Mouse (Mus musculus): ENCODE data around the gene Sox12.

The Sox12 gene

GRCm38 (mm10) chr2:152359616-152360015 lies 38.2 kb downstream of the Sox12 start:
- WGBS: 85% methylated on average over 5 of the region's 5 CpGs

DNA sequence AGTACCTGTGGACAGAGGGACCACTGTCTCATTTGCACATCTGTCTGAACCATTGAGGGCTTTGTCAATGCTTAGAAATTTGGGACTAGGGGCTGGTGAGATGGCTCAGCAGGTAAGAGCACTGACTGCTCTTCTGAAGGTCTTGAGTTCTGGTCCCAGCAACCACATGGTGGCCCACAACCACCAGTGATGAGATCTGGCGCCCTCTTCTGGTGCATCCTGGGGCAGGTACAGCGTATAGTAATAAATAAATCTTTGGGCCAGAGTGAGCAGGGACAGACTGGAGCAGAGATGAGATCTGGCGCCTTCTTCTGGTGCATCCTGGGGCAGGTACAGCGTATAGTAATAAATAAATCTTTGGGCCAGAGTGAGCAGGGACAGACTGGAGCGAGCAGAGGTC lies 38.9 kb downstream of the Sox12 start:
- 84% methylated on average over 5 of the region's 5 CpGs for whole genome bisulfite sequencing

DNA sequence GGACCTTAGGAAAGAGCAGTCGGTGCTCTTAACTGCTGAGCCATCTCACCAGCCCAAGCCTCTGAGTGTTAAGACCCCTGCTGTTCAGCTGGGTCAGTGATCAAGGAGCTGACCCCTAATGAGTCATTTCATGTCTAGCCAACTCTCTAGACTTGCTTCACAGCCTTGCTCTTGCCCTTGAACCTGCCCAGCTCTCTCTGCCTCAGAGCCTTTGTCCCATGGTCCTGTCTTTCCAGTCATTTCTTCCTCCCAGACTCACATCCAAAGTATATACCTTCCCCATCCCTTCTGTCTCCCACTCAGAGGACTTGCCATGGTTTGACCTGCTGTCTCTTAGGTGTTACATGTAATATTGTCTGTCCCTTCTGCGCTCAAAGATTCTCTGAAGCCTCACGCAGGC lies 40.6 kb downstream of the Sox12 start:
- WGBS: 92% methylated on average over 3 of the region's 3 CpGs

DNA sequence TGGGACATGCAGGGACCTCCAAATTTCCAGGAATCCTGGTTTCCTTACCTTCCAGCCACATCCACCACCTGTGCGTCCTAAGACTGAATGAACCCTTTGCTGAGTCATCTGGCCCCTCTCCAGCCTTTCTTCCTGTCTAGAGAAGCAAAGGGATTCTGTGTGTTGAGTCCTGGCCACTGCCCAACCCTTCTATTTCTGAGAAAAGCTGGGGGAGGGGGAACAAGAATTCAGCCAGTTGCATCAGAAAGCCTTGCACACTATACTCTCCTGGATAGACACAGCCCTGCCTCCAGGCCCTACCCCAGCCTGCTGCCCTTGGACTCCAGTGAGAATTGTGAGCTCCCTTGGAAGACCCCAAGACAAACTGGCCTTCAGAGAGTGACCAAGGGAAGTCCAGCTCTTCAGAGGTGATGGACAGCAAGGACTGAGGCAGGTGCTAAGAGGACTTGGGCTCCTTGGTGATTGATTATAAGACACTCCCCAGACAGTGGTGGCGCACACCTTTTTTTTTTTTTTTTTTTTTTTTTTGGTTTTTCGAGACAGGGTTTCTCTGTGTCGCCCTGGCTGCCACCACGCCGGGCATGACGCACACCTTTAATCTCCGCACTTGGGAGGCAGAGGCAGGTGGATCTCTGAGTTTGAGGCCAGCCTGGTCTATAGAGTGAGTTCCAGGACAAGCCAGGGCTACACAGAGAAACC lies 47.9 kb downstream of the Sox12 start:
- 84% methylated on average over 8 of the region's 8 CpGs for WGBS

DNA sequence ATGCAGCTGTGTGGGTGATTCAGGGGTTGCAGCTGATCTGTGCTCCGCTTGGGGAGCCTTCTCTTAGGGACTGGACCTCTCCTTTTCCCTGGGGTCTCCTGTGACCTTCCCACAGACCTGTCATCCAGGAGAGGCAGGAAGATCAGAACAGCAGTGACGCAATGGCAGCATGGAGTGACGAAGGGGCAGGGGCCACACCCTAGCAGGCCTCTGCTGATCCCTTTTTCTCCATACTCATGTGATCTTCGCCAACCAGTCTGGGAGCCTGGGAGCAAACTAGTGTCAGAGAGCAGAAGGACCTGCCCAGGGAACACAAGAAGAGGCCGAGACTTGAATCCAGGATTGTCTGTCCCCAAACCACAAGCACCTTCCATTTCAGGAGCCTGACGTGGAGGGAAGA lies 48.7 kb downstream of the Sox12 start:
- WGBS: 90% methylated on average over 6 of the region's 6 CpGs

- whole genome bisulfite sequencing: 84% methylated on average over 2 of the region's 2 CpGs
Measured at GRCm38 (mm10) chr2:152347722-152348121, 50.1 kb downstream of the Sox12 start.

DNA sequence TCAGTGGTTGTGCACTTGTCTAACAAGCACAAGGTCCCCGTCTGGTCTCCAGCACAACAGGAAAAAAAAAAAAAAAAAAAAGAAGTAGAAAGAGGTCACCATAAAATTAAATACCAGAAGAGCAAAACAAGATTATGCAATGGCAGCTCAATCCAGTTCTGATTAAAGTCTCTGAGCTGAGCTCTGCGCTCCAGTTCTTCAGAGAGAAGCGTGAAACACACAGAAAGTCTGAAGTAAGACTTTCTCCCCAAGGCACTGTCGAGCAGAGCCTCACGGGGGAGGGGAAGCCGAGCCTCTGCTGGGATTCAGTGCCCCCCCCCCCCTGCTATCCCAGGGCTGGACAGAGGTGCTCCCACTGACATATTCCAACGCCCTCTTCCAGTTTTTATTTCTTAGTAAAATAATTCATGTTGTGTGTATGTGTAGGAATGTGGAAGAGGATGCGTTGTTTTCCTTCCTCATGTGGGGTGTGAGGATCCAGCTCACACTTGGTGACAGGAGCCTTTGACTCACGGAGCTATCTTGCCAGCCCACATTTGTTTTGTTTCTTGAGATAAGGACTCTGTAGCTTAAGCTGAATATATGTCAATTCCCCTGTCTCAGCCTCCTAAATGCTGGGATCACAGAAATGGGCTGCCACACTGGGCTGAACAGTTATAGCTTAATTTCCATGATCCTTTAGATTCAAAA lies 50.9 kb downstream of the Sox12 start:
- WGBS: 60% methylated on average over 9 of the region's 9 CpGs

GRCm38 (mm10) chr2:152345393-152345792 lies 52.5 kb downstream of the Sox12 start:
- 85% methylated on average over 6 of the region's 6 CpGs for WGBS

- 90% methylated on average over 5 of the region's 5 CpGs for WGBS
Measured at GRCm38 (mm10) chr2:152344909-152345308, 53.0 kb downstream of the Sox12 start.

- 11% methylated on average over 10 of the region's 10 CpGs for WGBS
Measured at GRCm38 (mm10) chr2:152344361-152344760, 53.5 kb downstream of the Sox12 start.

All from cerebral cortex, adult 2 months (tissue).